Mouse (Mus musculus) testis, adult 2 months (tissue): Measurements from ENCODE around the gene Pdcl2. TPM values are rescaled to one million over a fixed set of nuclear protein-coding genes. Genes with fewer than 3 reads are reported as not detected.

Experiments used
- H3K27ac ChIP-seq: fragments of 200-500 bp; 2 replicates; pipeline ENCODE4 v1.5.1; 2012; ENCODE audit warnings: low read depth, low read length; ENCODE audit not compliant: control insufficient read depth, insufficient read depth
- H3K27me3 ChIP-seq: fragments of 200-500 bp; 2 replicates; pipeline ENCODE4 v1.6.1; 2012; ENCODE audit warnings: mild to moderate bottlenecking, low read length, moderate library complexity; ENCODE audit not compliant: control insufficient read depth, insufficient read depth
- H3K36me3 ChIP-seq: fragments of 200-500 bp; 2 replicates; pipeline ENCODE4 v1.6.1; 2012; ENCODE audit warnings: mild to moderate bottlenecking, low read length; ENCODE audit not compliant: control insufficient read depth, insufficient read depth
- H3K4me1 ChIP-seq: fragments of 200-500 bp; 2 replicates; pipeline ENCODE4 v1.6.1; 2012; ENCODE audit warnings: low read length; ENCODE audit not compliant: control insufficient read depth, insufficient read depth
- H3K4me3 ChIP-seq: fragments of 200-500 bp; 2 replicates; pipeline ENCODE4 v1.5.1; 2012; ENCODE audit warnings: low read depth, mild to moderate bottlenecking, low read length, moderate library complexity, mixed read lengths; ENCODE audit not compliant: control insufficient read depth
- CTCF ChIP-seq: fragments of 200-500 bp; IDR thresholded peaks from 2 replicates; pipeline ENCODE4 v1.5.1; 2012; ENCODE audit warnings: low read depth, mild to moderate bottlenecking, inconsistent platforms, low read length, moderate library complexity; ENCODE audit not compliant: control insufficient read depth, insufficient read depth, insufficient replicate concordance
- POLR2A ChIP-seq: fragments of 200-500 bp; IDR thresholded peaks from 2 replicates; pipeline ENCODE4 v1.6.1; 2012; ENCODE audit warnings: low read depth, mild to moderate bottlenecking, inconsistent platforms, low read length, moderate library complexity; ENCODE audit not compliant: control insufficient read depth
- polyA plus RNA-seq: library from polyadenylated mRNA; depleted of rRNA; stranded (reverse); fragments of >200 nt; gene quantifications from 2 replicates; pipeline ENCODE4 v1.2.3, GENCODE M21; 2012

Gene Pdcl2
- polyA plus RNA-seq, 1 experiment = 115 TPM

DNA sequence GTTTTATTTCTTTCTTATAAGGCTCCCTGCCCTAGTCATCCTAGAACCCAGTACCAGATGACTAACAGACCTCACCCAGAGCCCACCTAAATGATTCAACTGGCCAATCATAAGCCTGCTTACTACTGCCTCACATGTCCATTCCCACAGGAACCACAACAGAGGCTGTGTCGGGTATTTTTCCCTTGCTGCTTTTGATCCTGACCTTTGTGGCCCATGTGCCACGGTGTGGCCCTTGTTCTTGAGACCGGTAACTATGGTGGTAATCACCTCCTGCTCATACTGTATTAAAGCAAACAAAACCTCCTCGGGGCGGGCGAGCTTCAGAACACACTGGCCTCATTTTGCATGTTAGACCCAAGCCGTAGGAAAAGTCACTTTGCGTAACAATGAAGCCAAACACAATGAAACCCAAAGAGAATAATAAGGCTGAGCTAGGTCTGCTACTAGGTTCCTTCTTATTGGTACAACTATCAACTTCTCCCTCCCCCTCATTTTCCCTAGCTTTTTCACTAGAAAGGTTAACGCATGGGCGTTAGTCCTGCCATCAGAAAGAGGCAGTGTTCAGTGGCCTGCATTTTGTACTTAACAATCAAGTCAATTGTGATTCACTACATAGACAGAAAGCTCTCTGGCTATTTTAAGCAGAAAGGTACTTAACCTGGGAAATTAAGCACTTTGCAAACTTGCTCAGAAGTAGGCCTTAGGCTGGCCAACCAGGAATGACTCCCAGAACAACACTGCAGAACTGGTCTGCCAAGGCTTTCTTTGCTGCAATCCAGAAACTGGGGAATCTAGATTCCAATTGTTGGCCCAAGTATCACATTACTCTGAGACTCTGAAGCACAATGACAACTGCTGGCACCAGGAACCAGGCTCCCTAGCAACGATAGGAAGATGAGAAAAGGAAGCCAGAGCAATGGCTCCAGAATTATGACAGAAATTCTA lies 9.4 kb downstream of the Pdcl2 start:
- Histone ChIP-seq H3K27ac (no peak overlapping the region), H3K27me3 (no peaks in the 10 kb centered on the region), H3K4me3 (no peak overlapping the region), H3K36me3 (peaks cover 2% of the 10 kb centered on the region; the same call in 1 of the 2 replicates), H3K4me1 (no peaks in the 10 kb centered on the region)
- TF ChIP-seq POLR2A (no peak), CTCF (no peak)

DNA sequence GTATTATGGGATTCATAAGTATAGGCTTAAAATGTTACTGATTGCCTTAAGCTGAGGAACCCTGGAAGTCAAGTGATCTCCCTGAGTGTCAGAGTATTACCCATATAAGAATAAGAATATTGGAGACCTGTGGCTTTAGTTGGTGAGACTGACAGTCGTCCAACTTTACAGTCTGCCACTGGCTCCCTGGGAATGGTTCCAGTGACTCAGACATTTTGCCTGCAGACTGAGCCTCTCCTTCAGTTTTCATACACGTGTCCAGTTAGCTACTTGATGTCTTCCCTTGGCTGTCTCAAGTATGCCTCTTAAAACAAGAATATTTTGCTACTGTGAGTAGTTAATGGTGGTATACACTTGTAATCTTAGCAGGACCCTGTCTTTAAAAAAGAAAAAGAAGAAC lies 22.8 kb downstream of the Pdcl2 start:
- TF ChIP-seq CTCF = no peak
- no peak for TF ChIP-seq POLR2A
- Histone ChIP-seq H3K36me3 (no peaks in the 10 kb centered on the region), H3K27ac (no peak overlapping the region), H3K27me3 (no peaks in the 10 kb centered on the region), H3K4me3 (no peak overlapping the region), H3K4me1 (no peaks in the 10 kb centered on the region)

DNA sequence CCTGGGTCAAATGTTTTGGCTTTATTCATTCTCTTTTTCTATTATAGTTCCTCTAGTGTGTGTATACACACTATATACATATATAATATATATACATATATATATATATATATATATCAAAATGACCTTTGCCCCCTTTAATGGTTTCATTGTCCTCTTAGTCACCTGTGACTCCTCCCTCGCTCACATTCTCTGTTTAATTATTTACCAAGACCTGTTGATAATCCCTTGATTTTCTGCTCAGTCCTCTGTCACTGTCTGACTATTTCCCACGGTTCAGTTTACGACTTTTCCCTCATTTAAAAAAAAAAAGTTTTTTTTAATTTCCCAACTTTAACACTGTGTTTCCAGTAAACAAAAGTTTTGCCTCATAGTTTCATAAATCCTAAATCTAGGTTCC lies 24.7 kb downstream of the Pdcl2 start:
- H3K27me3 ChIP-seq = no peaks in the 10 kb centered on the region
- no peak overlapping the region for H3K4me3 ChIP-seq
- H3K36me3 ChIP-seq = 0 out of 2 replicates have a peak, but pooled peaks cover 1% of the 10 kb centered on the region
- no peaks in the 10 kb centered on the region for H3K4me1 ChIP-seq
- H3K27ac ChIP-seq = no peak overlapping the region
- TF ChIP-seq CTCF (no peak), POLR2A (no peak)

DNA sequence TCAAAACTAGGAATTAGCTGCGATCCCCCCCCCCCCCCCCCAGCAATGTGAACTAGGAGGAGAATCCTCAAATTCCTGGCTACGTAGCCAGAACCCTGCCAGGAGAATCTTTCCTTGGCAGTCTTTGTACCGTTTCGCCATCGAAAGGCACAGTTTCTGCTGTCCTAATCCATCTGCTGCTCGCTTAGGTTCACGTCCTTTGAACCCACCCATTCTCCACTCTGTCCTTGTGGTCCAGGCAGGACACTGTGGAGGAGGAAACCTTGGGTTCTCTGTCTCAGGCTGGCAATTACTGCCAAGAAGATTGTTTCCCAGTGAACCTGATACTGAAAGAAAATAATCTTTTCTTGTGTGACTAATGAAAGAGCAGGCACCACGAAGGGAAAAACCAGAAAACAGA lies 25.3 kb downstream of the Pdcl2 start:
- H3K4me1 ChIP-seq = no peaks in the 10 kb centered on the region
- H3K36me3 ChIP-seq = 0 out of 2 replicates have a peak, but pooled peaks cover 1% of the 10 kb centered on the region
- no peak for TF ChIP-seq POLR2A
- no peak for TF ChIP-seq CTCF
- H3K27me3 ChIP-seq = no peaks in the 10 kb centered on the region
- no peak overlapping the region for H3K27ac ChIP-seq
- H3K4me3 ChIP-seq = no peak overlapping the region

DNA sequence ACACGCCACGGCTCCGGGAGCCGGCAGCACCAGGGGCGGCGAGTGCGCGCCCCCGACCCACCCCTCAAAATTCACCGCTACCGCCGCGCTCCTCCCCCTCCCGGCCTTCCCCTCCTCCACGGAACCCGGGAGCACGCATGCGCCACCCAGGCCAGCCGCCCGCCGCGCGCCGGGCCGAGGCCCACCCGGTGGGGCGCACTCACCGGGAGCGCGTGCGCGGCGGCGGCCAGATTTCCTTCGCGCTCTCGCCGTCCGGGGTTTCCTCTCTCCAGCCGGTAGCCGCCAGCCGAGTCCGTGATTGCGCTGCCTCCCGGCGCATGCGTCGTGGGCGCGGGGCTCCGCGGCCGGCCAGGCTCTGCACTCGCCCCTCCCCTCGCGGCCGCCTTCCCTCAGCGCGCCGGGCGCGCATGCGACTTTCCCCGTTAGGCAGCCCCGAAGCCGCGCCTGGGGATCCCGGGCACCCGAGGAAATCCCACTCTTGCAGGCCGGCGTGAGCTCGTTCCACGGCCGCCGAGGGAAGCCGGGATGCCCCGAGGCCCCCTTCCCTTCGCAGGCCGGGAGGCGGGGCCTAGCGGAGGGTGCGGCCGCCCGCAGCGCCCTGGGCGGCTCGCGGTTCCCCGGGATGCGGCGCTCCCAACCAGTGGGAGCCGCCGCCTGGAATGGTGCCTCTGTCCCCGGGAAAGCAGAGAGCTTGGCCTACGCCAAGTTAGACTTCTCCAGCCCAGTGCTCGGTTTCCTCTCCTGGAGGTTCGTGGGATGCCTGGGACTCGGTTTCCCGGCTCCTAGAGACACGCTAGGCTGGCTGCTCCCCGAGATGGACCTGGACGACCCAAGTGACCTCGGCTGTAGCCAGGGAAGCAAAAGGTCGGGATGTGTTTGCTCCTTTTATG lies 26.3 kb downstream of the Pdcl2 start, which contains the start of gene Clock:
Gene Clock (minus strand): TSS at position 341 of the 890 bp plus-strand sequence.
- H3K27ac ChIP-seq = peak within 1 kb of the TSS; percentile 81
- H3K36me3 ChIP-seq = 0 out of 2 replicates have a peak, but pooled peaks cover 1% of the 10 kb centered on the region
- H3K4me1 ChIP-seq = no peaks in the 10 kb centered on the region
- TF ChIP-seq POLR2A = no peak
- no peak for TF ChIP-seq CTCF
- peak within 1 kb of the TSS; percentile 87 for H3K4me3 ChIP-seq
- no peaks in the 10 kb centered on the region for H3K27me3 ChIP-seq

DNA sequence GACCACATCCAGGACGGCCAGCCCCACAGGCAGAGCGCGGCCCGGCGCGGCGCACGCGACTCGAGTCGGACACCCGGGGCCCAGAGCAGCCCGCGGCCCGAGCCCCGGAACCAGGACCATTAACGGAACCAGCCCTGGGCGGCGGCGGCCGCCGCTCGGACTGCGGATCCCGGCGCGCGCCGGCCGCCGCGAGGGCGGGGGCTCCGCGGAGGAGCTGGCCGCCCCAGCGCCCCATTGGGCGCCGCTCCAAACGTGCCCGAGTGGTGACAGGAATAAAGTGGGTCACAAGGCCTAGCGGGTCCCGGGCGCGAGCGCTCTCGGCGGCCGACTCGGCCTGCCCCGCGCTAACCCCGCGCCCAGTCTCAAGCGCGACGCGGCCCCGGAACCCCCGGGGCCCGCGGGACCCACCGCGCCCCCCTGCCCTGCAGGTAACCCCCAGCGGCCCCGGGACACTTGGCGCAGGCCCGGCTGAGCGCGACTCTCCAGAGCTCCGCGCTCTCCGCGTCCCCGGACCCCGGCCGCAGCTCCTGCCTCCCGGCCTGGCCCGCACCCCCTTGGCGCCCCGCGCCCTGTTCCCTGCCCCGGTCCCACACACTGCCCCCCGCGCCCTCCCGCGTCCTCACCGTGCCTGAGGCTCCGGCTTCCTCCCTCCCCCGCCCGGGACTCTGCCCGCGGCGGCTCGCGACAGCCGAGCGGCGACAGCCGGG lies 27.1 kb downstream of the Pdcl2 start:
- Histone ChIP-seq H3K27ac (peak overlapping the region; percentile 81), H3K36me3 (0 out of 2 replicates have a peak, but pooled peaks cover 1% of the 10 kb centered on the region)

More for the DNA sequence above, 27.1 kb downstream of the Pdcl2 start:
- TF ChIP-seq POLR2A = peak; percentile 53; the same call in 1 of the 2 replicates
- no peak for TF ChIP-seq CTCF
- Histone ChIP-seq H3K27me3 (no peaks in the 10 kb centered on the region), H3K4me1 (no peaks in the 10 kb centered on the region), H3K4me3 (peak overlapping the region; percentile 87)
